Mouse (Mus musculus): ENCODE measurements around the gene Cmah. TPM values are rescaled to one million over a fixed set of nuclear protein-coding genes. Genes with fewer than 3 reads are reported as not detected.
A peak's percentile ranks its signal among the peaks of the same experiment; 100 is the strongest.

Gene Cmah
- total and polyA plus RNA-seq, 3 experiments, result 1.4 to 2.2 TPM; not detected in 1

- Histone ChIP-seq H3K4me1 (ENCODE audit: control insufficient read depth in 1 of 2, insufficient read depth in 2 of 2, low read length in 2 of 2) (no peaks in the 10 kb centered on the region), H3K9me3 (replicated peaks; ENCODE audit: insufficient read depth, low read length) (no peaks in the 10 kb centered on the region), H3K27me3 (ENCODE audit: control insufficient read depth in 1 of 2, insufficient read depth in 2 of 2, low read length in 2 of 2) (peaks cover 1 to 4% of the 10 kb centered on the region in 2 experiments; a peak in 2 of 4 replicates), H3K27ac (ENCODE audit: control insufficient read depth, low read depth, low read length) (no peak overlapping the region), H3K79me2 (ENCODE audit: control insufficient read depth, insufficient read depth, low read length, poor library complexity) (no peaks in the 10 kb centered on the region), H3K9ac (ENCODE audit: control insufficient read depth, low read depth, low read length, poor library complexity, severe bottlenecking) (no peak overlapping the region), H3K4me3 (ENCODE audit: control insufficient read depth in 1 of 2, insufficient read depth in 1 of 2, low read depth in 2 of 2, low read length in 2 of 2) (no peak overlapping the region), H3K36me3 (ENCODE audit: control insufficient read depth in 1 of 2, insufficient read depth in 2 of 2, low read length in 2 of 2) (no peaks in the 10 kb centered on the region)
- TF ChIP-seq RAD21 (IDR thresholded peaks at IDR 0.05; ENCODE audit: low read depth, low read length) (peak; percentile 74), CTCF (IDR thresholded peaks at IDR 0.05 in 2 of 3, conservative IDR thresholded peaks at IDR 0.05 in 1 of 3; ENCODE audit: control insufficient read depth in 1 of 3, insufficient read depth in 1 of 3, low read depth in 2 of 3, low read length in 3 of 3, poor library complexity in 1 of 3, severe bottlenecking in 1 of 3) (peak; percentile 34 to 72 (median 44); a peak in 5 of 6 replicates), ZKSCAN1 (IDR thresholded peaks at IDR 0.05; ENCODE audit: low read depth, low read length) (no peak), ELF1 (IDR thresholded peaks at IDR 0.05; ENCODE audit: low read depth, low read length) (no peak), CHD2 (IDR thresholded peaks at IDR 0.05; ENCODE audit: low read length) (no peak), USF1 (IDR thresholded peaks at IDR 0.05; ENCODE audit: low read depth, low read length) (no peak), SMC3 (IDR thresholded peaks at IDR 0.05; ENCODE audit: low read depth, low read length) (peak; percentile 78), MAZ (IDR thresholded peaks at IDR 0.05; ENCODE audit: low read depth, low read length) (no peak), EP300 (IDR thresholded peaks at IDR 0.05; ENCODE audit: low read depth in 1 of 2, low read length in 2 of 2) (no peak), ZC3H11A (IDR thresholded peaks at IDR 0.05; ENCODE audit: low read depth, low read length) (peak; percentile 53; the same call in 1 of the 2 replicates)
- DNase-seq (ENCODE audit: low read depth, low spot score), result peak; percentile 57
Measured at GRCm38 (mm10) chr13:24318618-24319017, 8.6 kb upstream of the Cmah start.

- no peaks in the 10 kb centered on the region for H3K9me3 ChIP-seq (replicated peaks; ENCODE audit: insufficient read depth, low read length)
- no peaks in the 10 kb centered on the region for H3K79me2 ChIP-seq (ENCODE audit: control insufficient read depth, insufficient read depth, low read length, poor library complexity)
- no peak overlapping the region for H3K27ac ChIP-seq (ENCODE audit: control insufficient read depth, low read depth, low read length)
- H3K27me3 ChIP-seq (ENCODE audit: control insufficient read depth in 1 of 2, insufficient read depth in 2 of 2, low read length in 2 of 2), result peaks cover 0 to 4% of the 10 kb centered on the region in 2 experiments; a peak in 3 of 4 replicates
- no peaks in the 10 kb centered on the region for H3K4me1 ChIP-seq (ENCODE audit: control insufficient read depth in 1 of 2, insufficient read depth in 2 of 2, low read length in 2 of 2)
- H3K4me3 ChIP-seq (ENCODE audit: control insufficient read depth in 1 of 2, insufficient read depth in 1 of 2, low read depth in 2 of 2, low read length in 2 of 2), result no peak overlapping the region
- H3K9ac ChIP-seq (ENCODE audit: control insufficient read depth, low read depth, low read length, poor library complexity, severe bottlenecking), result no peak overlapping the region
- no peaks in the 10 kb centered on the region for H3K36me3 ChIP-seq (ENCODE audit: control insufficient read depth in 1 of 2, insufficient read depth in 2 of 2, low read length in 2 of 2)
- TF ChIP-seq MEF2A (IDR thresholded peaks at IDR 0.05; ENCODE audit: extremely low read depth, insufficient replicate concordance, low read depth, low read length, poor library complexity, severe bottlenecking) (no peak), BHLHE40 (IDR thresholded peaks at IDR 0.05; ENCODE audit: borderline replicate concordance, low read depth, low read length) (no peak), KAT2A (conservative IDR thresholded peaks at IDR 0.05; ENCODE audit: low read depth, low read length) (no peak), ETS1 (IDR thresholded peaks at IDR 0.05; ENCODE audit: low read depth, low read length) (no peak), SMC3 (IDR thresholded peaks at IDR 0.05; ENCODE audit: low read depth, low read length) (no peak), NRF1 (IDR thresholded peaks at IDR 0.05; ENCODE audit: insufficient read depth, low read depth, low read length, poor library complexity, severe bottlenecking) (no peak), USF1 (IDR thresholded peaks at IDR 0.05; ENCODE audit: low read depth, low read length) (no peak), POLR2AphosphoS5 (IDR thresholded peaks at IDR 0.05; ENCODE audit: borderline replicate concordance, low read depth, low read length) (no peak), RCOR1 (IDR thresholded peaks at IDR 0.05; ENCODE audit: low read depth, low read length) (no peak), USF2 (IDR thresholded peaks at IDR 0.05; ENCODE audit: borderline replicate concordance in 1 of 2, insufficient read depth in 1 of 2, low read depth in 1 of 2, low read length in 2 of 2) (no peak), MAFK (IDR thresholded peaks at IDR 0.05; ENCODE audit: borderline replicate concordance, low read depth, low read length) (no peak), JUND (IDR thresholded peaks at IDR 0.05; ENCODE audit: low read depth, low read length) (no peak), TAL1 (IDR thresholded peaks at IDR 0.05; ENCODE audit: low read length) (no peak), GATA1 (IDR thresholded peaks at IDR 0.05; ENCODE audit: low read depth, low read length) (no peak), ZNF384 (IDR thresholded peaks at IDR 0.05; ENCODE audit: low read depth, low read length) (no peak), SIN3A (IDR thresholded peaks at IDR 0.05; ENCODE audit: low read length) (no peak), TCF12 (IDR thresholded peaks at IDR 0.05; ENCODE audit: low read depth, low read length) (no peak)
- no peak for DNase-seq (ENCODE audit: low read depth, low spot score)
Measured at GRCm38 (mm10) chr13:24321313-24321712, 5.9 kb upstream of the Cmah start.
